Mouse (Mus musculus) CH12.LX (cell line): ENCODE measurements at regions not wholly inside any gene's neighbourhood (a gene's known extent, or its start where the extent isn't known, plus 50 kb on each side); places are given as distances from the start of the nearest gene placed in this dataset.

Experiments used
- DNase-seq: peaks from one replicate; pipeline ENCODE4 v3.0.0-alpha.2; 2013; ENCODE audit errors: extremely low read depth
- H3K27ac ChIP-seq: 2 replicates; pipeline ENCODE4 v1.5.1; 2012; ENCODE audit warnings: low read depth, mild to moderate bottlenecking, control low read depth, moderate library complexity; ENCODE audit not compliant: insufficient read depth
- H3K27me3 ChIP-seq: replicated peaks from 2 replicates; pipeline ENCODE3; 2012; ENCODE audit warnings: inconsistent platforms
- H3K36me3 ChIP-seq, 2 experiments: replicated peaks in 1 of 2; 2 replicates each; pipeline versions ENCODE3 to v1.6.1; 2012; ENCODE audit warnings: inconsistent platforms in 1 of 2, low read length in 1 of 2, mild to moderate bottlenecking in 1 of 2, mixed read lengths in 1 of 2, moderate library complexity in 1 of 2; ENCODE audit not compliant: control insufficient read depth in 1 of 2, insufficient read depth in 1 of 2
- H3K4me1 ChIP-seq, 2 experiments: 2 replicates each; pipeline ENCODE4 v1.6.1; 2012; ENCODE audit warnings: inconsistent platforms in 1 of 2, moderate library complexity in 1 of 2; ENCODE audit not compliant: insufficient read depth in 2 of 2, control insufficient read depth in 1 of 2
- H3K4me2 ChIP-seq: 2 replicates; pipeline ENCODE4 v1.6.1; 2012; ENCODE audit warnings: low read depth, mild to moderate bottlenecking, control low read depth; ENCODE audit not compliant: poor library complexity, insufficient read depth, severe bottlenecking
- H3K4me3 ChIP-seq, 3 experiments: fragments of 150-350 bp in 1 of 3; sonication (generic) in 1 of 3; replicated peaks in 1 of 3; 2 replicates each; pipeline versions ENCODE3 to v1.5.1; 2011 to 2012; ENCODE audit warnings: low read depth in 2 of 3, low read length in 2 of 3, mild to moderate bottlenecking in 2 of 3, moderate library complexity in 2 of 3, control low read depth in 1 of 3, improper control_type of control experiment in 1 of 3, inconsistent platforms in 1 of 3, mixed read lengths in 1 of 3; ENCODE audit not compliant: poor library complexity in 1 of 3
- H3K79me2 ChIP-seq: replicated peaks from 2 replicates; pipeline ENCODE4 v1.6.1; 2012; ENCODE audit warnings: mild to moderate bottlenecking, moderate library complexity; ENCODE audit not compliant: control insufficient read depth, poor library complexity, insufficient read depth, severe bottlenecking; ENCODE audit errors: extremely low read depth
- H3K9ac ChIP-seq: 2 replicates; pipeline ENCODE4 v1.6.1; 2012; ENCODE audit warnings: low read depth, mild to moderate bottlenecking, control low read depth, moderate library complexity; ENCODE audit not compliant: insufficient read depth
- H3K9me3 ChIP-seq: replicated peaks from 2 replicates; pipeline ENCODE3; 2012; ENCODE audit warnings: low read length, inconsistent platforms, mixed read lengths
- BHLHE40 ChIP-seq: IDR thresholded peaks from 2 replicates; pipeline ENCODE4 v1.6.1; 2011; ENCODE audit warnings: mild to moderate bottlenecking, low read depth, low read length, improper control_type of control experiment
- CHD1 ChIP-seq: IDR thresholded peaks from 2 replicates; pipeline ENCODE4 v1.6.1; 2012; ENCODE audit warnings: low read depth, low read length, improper control_type of control experiment, inconsistent platforms
- CHD2 ChIP-seq: IDR thresholded peaks from 2 replicates; pipeline ENCODE4 v1.6.1; 2011; ENCODE audit warnings: low read length, improper control_type of control experiment
- CTCF ChIP-seq, 2 experiments: IDR thresholded peaks in 1 of 2; conservative IDR thresholded peaks in 1 of 2; 2 replicates each; pipeline ENCODE4 v1.5.1; 2011 to 2012; ENCODE audit warnings: low read depth in 2 of 2, low read length in 2 of 2, improper control_type of control experiment in 1 of 2, inconsistent platforms in 1 of 2, mild to moderate bottlenecking in 1 of 2, moderate library complexity in 1 of 2
- E2F4 ChIP-seq: IDR thresholded peaks from 2 replicates; pipeline ENCODE4 v1.6.1; 2011; ENCODE audit warnings: low read depth, low read length, improper control_type of control experiment; ENCODE audit not compliant: insufficient replicate concordance
- ELF1 ChIP-seq: IDR thresholded peaks from 2 replicates; pipeline ENCODE4 v1.6.1; 2014; ENCODE audit warnings: low read depth, mild to moderate bottlenecking, inconsistent platforms, low read length, improper control_type of control experiment
- EP300 ChIP-seq: IDR thresholded peaks from 2 replicates; pipeline ENCODE4 v1.6.1; 2011; ENCODE audit warnings: low read length, improper control_type of control experiment
- ETS1 ChIP-seq: conservative IDR thresholded peaks from 2 replicates; pipeline ENCODE4 v1.6.1; 2012; ENCODE audit warnings: low read depth, mild to moderate bottlenecking, inconsistent platforms, low read length, improper control_type of control experiment, moderate library complexity
- GABPA ChIP-seq: IDR thresholded peaks from 2 replicates; pipeline ENCODE4 v1.6.1; 2012; ENCODE audit warnings: low read depth, low read length, improper control_type of control experiment, inconsistent platforms; ENCODE audit not compliant: insufficient replicate concordance
- HCFC1 ChIP-seq: IDR thresholded peaks from 2 replicates; pipeline ENCODE4 v1.6.1; 2012; ENCODE audit warnings: low read depth, mild to moderate bottlenecking, inconsistent platforms, low read length, improper control_type of control experiment
- IRF4 ChIP-seq: IDR thresholded peaks from 2 replicates; pipeline ENCODE4 v1.6.1; 2014; ENCODE audit warnings: low read depth, mild to moderate bottlenecking, inconsistent platforms, low read length, improper control_type of control experiment
- JUN ChIP-seq: IDR thresholded peaks from 2 replicates; pipeline ENCODE4 v1.6.1; 2011; ENCODE audit warnings: low read depth, mild to moderate bottlenecking, low read length, improper control_type of control experiment, moderate library complexity; ENCODE audit not compliant: insufficient read depth
- JUND ChIP-seq: conservative IDR thresholded peaks from 2 replicates; pipeline ENCODE4 v1.6.1; 2011; ENCODE audit warnings: low read depth, low read length, improper control_type of control experiment
- KAT2A ChIP-seq: IDR thresholded peaks from 2 replicates; pipeline ENCODE4 v1.6.1; 2012; ENCODE audit warnings: low read length, improper control_type of control experiment, inconsistent platforms; ENCODE audit not compliant: insufficient replicate concordance
- MAFK ChIP-seq: IDR thresholded peaks from 2 replicates; pipeline ENCODE4 v1.6.1; 2011; ENCODE audit warnings: low read length, improper control_type of control experiment; ENCODE audit not compliant: insufficient replicate concordance
- MAX ChIP-seq: IDR thresholded peaks from 2 replicates; pipeline ENCODE4 v1.6.1; 2011; ENCODE audit warnings: low read length, improper control_type of control experiment
- MAZ ChIP-seq: IDR thresholded peaks from 2 replicates; pipeline ENCODE4 v1.6.1; 2012; ENCODE audit warnings: low read depth, mild to moderate bottlenecking, inconsistent platforms, low read length, improper control_type of control experiment, moderate library complexity
- MEF2A ChIP-seq: IDR thresholded peaks from 2 replicates; pipeline ENCODE4 v1.6.1; 2014; ENCODE audit warnings: low read depth, mild to moderate bottlenecking, inconsistent platforms, low read length, improper control_type of control experiment, borderline replicate concordance
- MXI1 ChIP-seq: IDR thresholded peaks from 2 replicates; pipeline ENCODE4 v1.6.1; 2011; ENCODE audit warnings: mild to moderate bottlenecking, low read depth, low read length, improper control_type of control experiment
- MYC ChIP-seq: IDR thresholded peaks from 2 replicates; pipeline ENCODE4 v1.6.1; 2011; ENCODE audit warnings: low read depth, mild to moderate bottlenecking, improper control_type of control experiment, low read length
- NELFE ChIP-seq: IDR thresholded peaks from 2 replicates; pipeline ENCODE4 v1.6.1; 2011; ENCODE audit warnings: low read depth, low read length, improper control_type of control experiment
- NRF1 ChIP-seq: IDR thresholded peaks from 2 replicates; pipeline ENCODE4 v1.6.1; 2014; ENCODE audit warnings: low read depth, mild to moderate bottlenecking, inconsistent platforms, low read length, improper control_type of control experiment, moderate library complexity
- PAX5 ChIP-seq: IDR thresholded peaks from 2 replicates; pipeline ENCODE4 v1.6.1; 2012; ENCODE audit warnings: low read length, inconsistent platforms, mixed read lengths
- POLR2A ChIP-seq: IDR thresholded peaks from 2 replicates; pipeline ENCODE4 v1.6.1; 2011; ENCODE audit warnings: low read depth, mild to moderate bottlenecking, improper control_type of control experiment, low read length
- POLR2AphosphoS2 ChIP-seq: IDR thresholded peaks from 2 replicates; pipeline ENCODE4 v1.6.1; 2011; ENCODE audit warnings: low read depth, low read length, improper control_type of control experiment
- RAD21 ChIP-seq: IDR thresholded peaks from 2 replicates; pipeline ENCODE4 v1.6.1; 2011; ENCODE audit warnings: low read depth, mild to moderate bottlenecking, low read length, improper control_type of control experiment, moderate library complexity
- RCOR1 ChIP-seq: conservative IDR thresholded peaks from 2 replicates; pipeline ENCODE4 v1.6.1; 2012; ENCODE audit warnings: low read depth, mild to moderate bottlenecking, inconsistent platforms, low read length, improper control_type of control experiment
- SIN3A ChIP-seq: IDR thresholded peaks from 2 replicates; pipeline ENCODE4 v1.6.1; 2012; ENCODE audit warnings: low read length, improper control_type of control experiment, inconsistent platforms
- SMC3 ChIP-seq: IDR thresholded peaks from 2 replicates; pipeline ENCODE4 v1.6.1; 2011; ENCODE audit warnings: low read depth, low read length, improper control_type of control experiment
- TBP ChIP-seq: conservative IDR thresholded peaks from 2 replicates; pipeline ENCODE4 v1.6.1; 2011; ENCODE audit warnings: low read depth, low read length, improper control_type of control experiment
- TCF12 ChIP-seq: IDR thresholded peaks from 2 replicates; pipeline ENCODE4 v1.6.1; 2014; ENCODE audit warnings: low read depth, mild to moderate bottlenecking, inconsistent platforms, low read length, improper control_type of control experiment
- UBTF ChIP-seq: IDR thresholded peaks from 2 replicates; pipeline ENCODE4 v1.6.1; 2012; ENCODE audit warnings: low read depth, mild to moderate bottlenecking, inconsistent platforms, low read length, improper control_type of control experiment, moderate library complexity
- USF1 ChIP-seq: IDR thresholded peaks from 2 replicates; pipeline ENCODE4 v1.6.1; 2014; ENCODE audit warnings: low read depth, mild to moderate bottlenecking, inconsistent platforms, low read length, improper control_type of control experiment
- USF2 ChIP-seq: conservative IDR thresholded peaks from 2 replicates; pipeline ENCODE4 v1.6.1; 2011; ENCODE audit warnings: low read depth, low read length, improper control_type of control experiment
- ZC3H11A ChIP-seq: IDR thresholded peaks from 2 replicates; pipeline ENCODE4 v1.6.1; 2012; ENCODE audit warnings: low read depth, mild to moderate bottlenecking, inconsistent platforms, low read length, improper control_type of control experiment
- ZKSCAN1 ChIP-seq: IDR thresholded peaks from 2 replicates; pipeline ENCODE4 v1.6.1; 2012; ENCODE audit warnings: low read depth, inconsistent platforms, low read length, improper control_type of control experiment, borderline replicate concordance
- ZMIZ1 ChIP-seq: IDR thresholded peaks from 2 replicates; pipeline ENCODE4 v1.6.1; 2012; ENCODE audit warnings: low read depth, mild to moderate bottlenecking, inconsistent platforms, low read length, improper control_type of control experiment
- ZNF384 ChIP-seq: IDR thresholded peaks from 2 replicates; pipeline ENCODE4 v1.6.1; 2012; ENCODE audit warnings: low read depth, low read length, improper control_type of control experiment, inconsistent platforms
- dilution Hi-C: fragments of 300-500 bp; cut with MboI; formaldehyde crosslinking; loops from 2 replicates; pipeline ENCODE4 v1.14.3; 2020; ENCODE audit warnings: low sequenced_read_pairs; ENCODE audit not compliant: extremely low pct_unique_long_range_greater_than_20kb, extremely low pct_ligation_motif_present
- in situ Hi-C: fragments of 300-500 bp; cut with MboI; formaldehyde crosslinking; loops from 3 replicates; pipeline ENCODE4 v1.14.3; 2019; ENCODE audit warnings: low sequenced_read_pairs, low pct_ligation_motif_present, low pct_unique_long_range_greater_than_20kb, mixed read lengths

DNA sequence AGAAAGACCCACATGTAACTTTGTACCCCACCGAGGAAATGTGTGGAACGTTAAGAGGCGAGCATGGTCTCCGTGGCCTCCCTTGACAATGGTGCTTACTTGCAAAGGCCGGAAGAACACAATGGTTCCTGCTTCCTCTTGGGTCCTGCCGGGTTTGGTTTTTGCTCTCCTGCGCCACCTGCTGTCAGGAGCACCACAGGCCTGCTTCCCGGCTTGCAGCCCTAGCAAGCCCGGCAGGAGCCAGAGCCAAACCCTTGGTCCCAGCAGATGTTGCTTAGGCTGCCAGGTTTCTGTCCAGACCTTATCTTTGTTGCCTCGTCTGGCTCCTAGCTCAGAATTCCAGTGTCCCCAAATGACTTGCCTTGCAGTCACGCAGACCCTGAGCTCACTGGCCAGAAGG lies 300.2 kb upstream of the Ubash3b start:
- H3K79me2 ChIP-seq = no peaks in the 10 kb centered on the region
- in situ Hi-C loops = loop anchor here (25.0 kb wide), 1 partner anchor 474 kb away; no protein-coding TSS in a partner anchor
- DNase-seq = peak; percentile 80
- dilution Hi-C loops = no loop called here
- no peak overlapping the region for H3K4me3 ChIP-seq
- H3K36me3 ChIP-seq = no peaks in the 10 kb centered on the region
- H3K9ac ChIP-seq = no peak overlapping the region
- TF ChIP-seq TBP = no peak
- no peak for TF ChIP-seq NELFE
- TF ChIP-seq MAFK = peak; percentile 22; the same call in 1 of the 2 replicates
- TF ChIP-seq ZNF384 = no peak
- no peak for TF ChIP-seq KAT2A
- peak; percentile 57 for TF ChIP-seq HCFC1
- TF ChIP-seq USF2 = no peak
- no peak for TF ChIP-seq PAX5
- TF ChIP-seq POLR2A = no peak
- no peak for TF ChIP-seq ETS1
- peak; percentile 87 for TF ChIP-seq ELF1
- no peak for TF ChIP-seq SIN3A
- 0 out of 2 replicates have a peak, but pooled peaks have one; percentile 39 for TF ChIP-seq TCF12
- peak; percentile 46; the same call in 1 of the 2 replicates for TF ChIP-seq MAX
- no peak for TF ChIP-seq MEF2A
- no peak for TF ChIP-seq MXI1
- TF ChIP-seq POLR2AphosphoS2 = no peak
- TF ChIP-seq IRF4 = peak; percentile 59
- TF ChIP-seq MAZ = no peak
- TF ChIP-seq JUND = no peak
- no peak for TF ChIP-seq RCOR1
- TF ChIP-seq USF1 = no peak
- no peak for TF ChIP-seq GABPA
- TF ChIP-seq E2F4 = 0 out of 2 replicates have a peak, but pooled peaks have one; percentile 20
- no peak for TF ChIP-seq CHD2
- TF ChIP-seq BHLHE40 = peak; percentile 22; the same call in 1 of the 2 replicates
- no peak for TF ChIP-seq EP300
- TF ChIP-seq JUN = no peak
- TF ChIP-seq MYC = 0 out of 2 replicates have a peak, but pooled peaks have one; percentile 18
- TF ChIP-seq ZKSCAN1 = no peak
- TF ChIP-seq SMC3 = peak; percentile 96
- no peak for TF ChIP-seq UBTF
- TF ChIP-seq CHD1 = no peak
- TF ChIP-seq RAD21 = peak; percentile 70
- no peak for TF ChIP-seq NRF1
- no peak for TF ChIP-seq ZMIZ1
- peak; percentile 31; the same call in 1 of the 2 replicates for TF ChIP-seq ZC3H11A
- peak; percentile 48 to 89; a peak in 3 of 4 replicates for TF ChIP-seq CTCF (conservative IDR thresholded peaks at IDR 0.05 in 1 of 2, IDR thresholded peaks at IDR 0.05 in 1 of 2; ENCODE audit: low read depth in 2 of 2, low read length in 2 of 2)
- H3K4me2 ChIP-seq = no peak overlapping the region; the same call in 1 of the 2 replicates
- peaks cover 0 to 9% of the 10 kb centered on the region in 2 experiments; a peak in 1 of 4 replicates for H3K4me1 ChIP-seq
- no peaks in the 10 kb centered on the region for H3K9me3 ChIP-seq
- no peak overlapping the region for H3K27ac ChIP-seq
- H3K27me3 ChIP-seq = no peaks in the 10 kb centered on the region
